Mouse (Mus musculus) cortical plate, adult 2 months (tissue): ENCODE data around the gene Kcne1l. TPM values are rescaled to one million over a fixed set of nuclear protein-coding genes. Genes with fewer than 3 reads are reported as not detected.

Source experiments
- H3K27ac ChIP-seq: fragments of 200-500 bp; 2 replicates; pipeline ENCODE4 v1.5.1; 2012; ENCODE audit warnings: low read length, control low read depth, inconsistent platforms; ENCODE audit not compliant: insufficient read depth
- H3K4me1 ChIP-seq: fragments of 200-500 bp; 2 replicates; pipeline ENCODE4 v1.6.1; 2011; ENCODE audit warnings: low read length; ENCODE audit not compliant: control insufficient read depth, insufficient read depth
- H3K4me3 ChIP-seq: fragments of 200-500 bp; 2 replicates; pipeline ENCODE4 v1.5.1; 2011; ENCODE audit warnings: mild to moderate bottlenecking, low read length, control low read depth; ENCODE audit not compliant: insufficient read depth
- CTCF ChIP-seq: fragments of 200-500 bp; IDR thresholded peaks from 2 replicates; pipeline ENCODE4 v1.5.1; 2011; ENCODE audit warnings: mild to moderate bottlenecking, control low read depth, low read length; ENCODE audit not compliant: insufficient read depth; ENCODE audit errors: extremely low read depth
- POLR2A ChIP-seq: fragments of 200-500 bp; IDR thresholded peaks from 2 replicates; pipeline ENCODE4 v1.6.1; 2011; ENCODE audit warnings: mild to moderate bottlenecking, low read length, control low read depth; ENCODE audit not compliant: insufficient read depth; ENCODE audit errors: extremely low read depth
- polyA plus RNA-seq: library from polyadenylated mRNA; depleted of rRNA; stranded (reverse); fragments of >200 nt; gene quantifications from 2 replicates; pipeline ENCODE4 v1.2.3, GENCODE M21; 2012; rRNA removed

Gene Kcne1l
- polyA plus RNA-seq, 1 experiment: 9.2 TPM

DNA sequence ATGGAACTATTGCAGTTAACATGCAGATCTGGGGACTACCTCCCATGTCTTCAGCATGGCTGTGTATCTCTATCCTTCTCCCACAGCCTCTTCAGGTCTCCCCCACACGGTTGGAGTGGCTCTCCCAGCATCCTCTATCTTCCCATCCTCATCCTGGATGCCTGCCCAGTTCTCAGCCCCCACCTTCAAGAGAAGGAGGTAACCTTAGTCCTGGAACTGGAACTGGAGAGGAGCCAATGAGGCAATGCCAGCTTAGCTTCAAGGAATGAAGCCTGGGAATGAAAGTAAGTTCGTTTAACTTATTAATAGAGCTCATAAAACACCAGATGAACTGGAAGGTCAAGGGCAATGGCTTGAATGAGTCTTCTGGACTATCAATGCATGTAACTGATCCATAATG is 2.6 kb downstream of the Kcne1l start:
- no peak overlapping the region for H3K4me3 ChIP-seq
- H3K27ac ChIP-seq: no peak overlapping the region
- no peaks in the 10 kb centered on the region for H3K4me1 ChIP-seq
- TF ChIP-seq POLR2A: no peak
- TF ChIP-seq CTCF: no peak

DNA sequence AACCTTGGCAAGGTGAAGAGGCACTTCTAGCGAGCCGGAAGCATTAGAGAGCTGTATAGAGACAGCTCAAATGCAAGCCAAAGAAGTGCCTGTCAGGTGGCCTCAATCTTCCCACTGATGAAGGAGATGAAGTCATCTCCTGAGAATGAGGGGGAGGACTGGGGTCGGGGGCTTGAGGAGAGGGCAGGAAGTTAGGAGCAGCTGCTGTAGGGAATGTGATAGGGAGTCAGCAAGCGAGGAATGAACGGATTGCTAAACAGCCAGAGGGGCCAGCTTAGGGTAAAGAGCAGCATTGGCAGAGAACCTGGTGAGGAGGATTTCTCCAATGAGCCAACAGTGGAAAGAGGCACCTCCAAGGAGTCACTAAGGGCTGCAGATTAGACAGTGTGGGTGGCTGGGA is 20.2 kb downstream of the Kcne1l start:
- TF ChIP-seq CTCF (no peak), POLR2A (no peak)
- no peaks in the 10 kb centered on the region for H3K4me1 ChIP-seq
- H3K4me3 ChIP-seq: no peak overlapping the region
- no peak overlapping the region for H3K27ac ChIP-seq

DNA sequence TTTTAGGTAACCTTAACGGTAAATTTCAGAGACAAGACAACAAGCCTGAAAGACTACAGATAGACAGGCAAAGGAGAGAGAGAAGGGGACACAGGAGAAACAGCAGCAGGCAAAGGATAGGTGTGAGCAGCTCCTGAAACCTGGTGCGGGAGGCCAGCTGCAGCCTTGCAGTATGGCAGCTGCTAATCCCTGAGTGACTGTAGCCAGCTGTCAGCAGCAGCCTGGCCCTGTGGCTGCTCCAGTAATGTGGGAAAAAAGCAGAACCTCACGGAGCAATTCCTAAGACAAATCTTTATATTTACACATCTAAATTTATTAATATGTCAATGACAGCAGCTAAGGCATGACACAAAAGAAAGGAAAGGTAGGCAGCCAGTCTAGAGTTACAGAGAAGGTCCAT is 29.5 kb downstream of the Kcne1l start:
- Histone ChIP-seq H3K27ac (no peak overlapping the region), H3K4me3 (no peak overlapping the region), H3K4me1 (no peaks in the 10 kb centered on the region)
- TF ChIP-seq POLR2A: no peak
- no peak for TF ChIP-seq CTCF

DNA sequence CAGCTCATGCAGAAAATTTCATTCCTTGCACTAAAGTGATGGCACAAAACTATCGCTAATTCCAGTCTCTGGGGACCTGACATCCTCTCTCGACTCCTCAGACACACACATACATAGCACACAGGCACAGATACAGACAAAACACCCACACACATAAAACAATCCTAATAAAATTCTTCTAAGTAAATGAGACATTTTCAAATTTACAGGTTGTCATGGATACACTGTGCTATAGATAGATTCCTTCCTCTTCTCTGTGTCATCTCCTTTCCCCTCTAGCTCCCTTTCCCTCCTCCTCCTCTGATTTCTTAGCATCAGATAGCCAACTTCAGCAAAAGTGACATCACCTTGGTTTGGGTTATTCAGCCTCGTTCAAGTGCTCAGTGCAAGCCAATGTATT is 30.1 kb downstream of the Kcne1l start:
- Histone ChIP-seq H3K4me1 (no peaks in the 10 kb centered on the region), H3K4me3 (no peak overlapping the region), H3K27ac (no peak overlapping the region)
- no peak for TF ChIP-seq POLR2A
- no peak for TF ChIP-seq CTCF

Other genes with a start within 250 kb of the Kcne1l start
- 0.10 and 0.19 TPM in 2 replicates for gene Gucy2f, start 109.4 kb downstream of the Kcne1l start, polyA plus RNA-seq
- gene Nxt2, start 79.5 kb downstream of the Kcne1l start, polyA plus RNA-seq: 22.8 and 23.1 TPM in 2 replicates
- gene Acsl4, start 84.2 kb upstream of the Kcne1l start, polyA plus RNA-seq: 26.7 and 27.9 TPM in 2 replicates